Mouse (Mus musculus) midbrain, embryonic 14.5 days (tissue): ENCODE measurements at regions not wholly inside any gene's neighbourhood (a gene's known extent, or its start where the extent isn't known, plus 50 kb on each side); places are given as distances from the start of the nearest gene placed in this dataset. TPM values are rescaled to one million over a fixed set of nuclear protein-coding genes. Genes with fewer than 3 reads are reported as not detected.

Source experiments
- ATAC-seq: fragments of 200-750 bp; cut with Nextera tagmentation; 2 replicates; pipeline ENCODE4 v1.8.0; 2017; ENCODE audit warnings: moderate number of reproducible peaks, moderate library complexity; ENCODE audit not compliant: low FRiP score, low TSS enrichment
- DNase-seq: peaks from one replicate; pipeline ENCODE4 v3.0.0-alpha.2; 2015
- H3K27ac ChIP-seq: fragments of 300-500 bp; sonication (generic); replicated peaks from 2 replicates; pipeline ENCODE4 v1.5.1; 2014; ENCODE audit warnings: mild to moderate bottlenecking, low read depth, low read length, moderate library complexity
- H3K27me3 ChIP-seq: fragments of 300-500 bp; sonication (generic); 2 replicates; pipeline ENCODE4 v1.6.1; 2014; ENCODE audit warnings: low read length, control low read depth, mixed read lengths; ENCODE audit not compliant: control insufficient read depth, insufficient read depth
- H3K36me3 ChIP-seq: fragments of 300-500 bp; sonication (generic); 2 replicates; pipeline ENCODE4 v1.6.1; 2014; ENCODE audit warnings: low read length, control low read depth; ENCODE audit not compliant: control insufficient read depth, insufficient read depth
- H3K4me1 ChIP-seq: fragments of 300-500 bp; sonication (generic); 2 replicates; pipeline ENCODE4 v1.6.1; 2014; ENCODE audit warnings: mild to moderate bottlenecking, antibody characterized with exemption, low read length, control low read depth; ENCODE audit not compliant: control insufficient read depth, insufficient read depth
- H3K4me2 ChIP-seq: fragments of 300-500 bp; sonication (generic); 2 replicates; pipeline ENCODE4 v1.6.1; 2014; ENCODE audit warnings: mild to moderate bottlenecking, low read length, moderate library complexity
- H3K4me3 ChIP-seq: fragments of 300-500 bp; sonication (generic); replicated peaks from 2 replicates; pipeline ENCODE4 v1.5.1; 2014; ENCODE audit warnings: low read depth, low read length
- H3K9ac ChIP-seq: fragments of 300-500 bp; sonication (generic); replicated peaks from 2 replicates; pipeline ENCODE4 v1.6.1; 2014; ENCODE audit warnings: mild to moderate bottlenecking, low read length, moderate library complexity
- H3K9me3 ChIP-seq: fragments of 300-500 bp; sonication (generic); 2 replicates; pipeline ENCODE4 v1.6.1; 2016; ENCODE audit warnings: low read length, control low read depth, mixed read lengths; ENCODE audit not compliant: control insufficient read depth
- WGBS: fragments of 180-500 bp; shearing (Covaris S2); extraction: QIAGEN DNeasy Blood & Tissue Kit; methylation state at CpG from one replicate; pipeline ENCODE4 v1.1.7; 2014; 5-methylcytosine and 5-hydroxymethylcytosine counted together
- microRNA-seq: library from miRNA; unstranded; fragments of <30 nt; microRNA quantifications from one replicate; pipeline ENCODE4, GENCODE M21; 2016

- ATAC-seq, result no peak
- no peak overlapping the region for H3K27ac ChIP-seq
- no peaks in the 10 kb centered on the region for H3K27me3 ChIP-seq
Measured at GRCm38 (mm10) chr13:107078085-107078484, 56.2 kb upstream of the Kif2a start.

GRCm38 (mm10) chr13:107074917-107075316 lies 53.0 kb upstream of the Kif2a start:
- no peak overlapping the region for H3K27ac ChIP-seq
- ATAC-seq (no peak), DNase-seq (no peak)
- no peaks in the 10 kb centered on the region for H3K27me3 ChIP-seq
- H3K4me1 ChIP-seq, result 0 out of 2 replicates have a peak, but pooled peaks cover 6% of the 10 kb centered on the region
- WGBS, result 97% methylated on average over 4 of the region's 4 CpGs
- H3K4me3 ChIP-seq, result no peak overlapping the region
- H3K36me3 ChIP-seq, result no peaks in the 10 kb centered on the region
- H3K4me2 ChIP-seq, result no peak overlapping the region
- H3K9ac ChIP-seq, result no peak overlapping the region
- no peaks in the 10 kb centered on the region for H3K9me3 ChIP-seq

More at GRCm38 (mm10) chr13:107078085-107078484, 56.2 kb upstream of the Kif2a start:
- 89% methylated on average over 1 of the region's 1 CpGs for WGBS
- Histone ChIP-seq H3K9me3 (no peaks in the 10 kb centered on the region), H3K4me3 (no peak overlapping the region), H3K36me3 (no peaks in the 10 kb centered on the region), H3K9ac (no peak overlapping the region), H3K4me1 (no peaks in the 10 kb centered on the region), H3K4me2 (no peak overlapping the region)
- no peak for DNase-seq

GRCm38 (mm10) chr13:107073039-107073620 lies 51.2 kb upstream of the Kif2a start:
- Histone ChIP-seq H3K4me1 (0 out of 2 replicates have a peak, but pooled peaks cover 6% of the 10 kb centered on the region), H3K4me3 (peak overlapping the region; percentile 34), H3K36me3 (no peaks in the 10 kb centered on the region), H3K4me2 (peak overlapping the region; percentile 62), H3K27ac (peak overlapping the region; percentile 73), H3K27me3 (no peaks in the 10 kb centered on the region), H3K9ac (peak overlapping the region; percentile 42), H3K9me3 (no peaks in the 10 kb centered on the region)
- ATAC-seq, result peak; percentile 80
- WGBS, result under 1% methylated on average over 14 of the region's 14 CpGs
- DNase-seq, result peak; percentile 82

- Histone ChIP-seq H3K4me1 (0 out of 2 replicates have a peak, but pooled peaks cover 6% of the 10 kb centered on the region), H3K4me3 (peak overlapping the region; percentile 34), H3K27ac (peak overlapping the region; percentile 73), H3K9me3 (no peaks in the 10 kb centered on the region), H3K36me3 (no peaks in the 10 kb centered on the region), H3K4me2 (peak overlapping the region; percentile 62), H3K27me3 (no peaks in the 10 kb centered on the region), H3K9ac (peak overlapping the region; percentile 42)
- DNase-seq (peak; percentile 64), ATAC-seq (peak; percentile 77)
- WGBS, result 5% methylated on average over 11 of the region's 11 CpGs
Measured at GRCm38 (mm10) chr13:107072345-107073038, 50.6 kb upstream of the Kif2a start.

Small RNA genes in the stretch of these regions (microRNA-seq; reads per million reads assigned to microRNA genes)
- not detected for gene Gm22118
